Mouse (Mus musculus): ENCODE measurements at regions not wholly inside any gene's neighbourhood (a gene's known extent, or its start where the extent isn't known, plus 50 kb on each side); places are given as distances from the start of the nearest gene placed in this dataset.

DNA sequence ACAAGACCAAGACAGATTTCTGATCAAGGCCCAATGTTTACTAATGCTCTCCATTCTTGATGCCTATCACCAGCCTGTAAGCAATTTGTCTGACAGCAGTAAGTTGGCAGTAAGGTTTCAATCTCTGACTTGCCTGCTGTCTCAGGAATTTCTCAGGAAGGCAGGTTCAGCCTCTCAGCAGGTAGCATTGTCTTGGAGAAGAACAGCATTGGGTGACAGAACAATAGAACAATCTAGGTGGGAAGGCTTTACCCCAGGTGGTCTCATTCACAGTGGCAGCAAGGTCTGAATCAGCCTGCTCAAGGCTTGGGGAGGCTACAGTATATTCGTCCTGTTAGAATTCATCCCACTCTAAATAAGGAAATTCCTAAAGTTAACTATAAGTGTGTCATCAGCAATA, 81.2 kb upstream of the Chordc1 start:
- DNase-seq (ENCODE audit: extremely low spot score), result no peak

DNA sequence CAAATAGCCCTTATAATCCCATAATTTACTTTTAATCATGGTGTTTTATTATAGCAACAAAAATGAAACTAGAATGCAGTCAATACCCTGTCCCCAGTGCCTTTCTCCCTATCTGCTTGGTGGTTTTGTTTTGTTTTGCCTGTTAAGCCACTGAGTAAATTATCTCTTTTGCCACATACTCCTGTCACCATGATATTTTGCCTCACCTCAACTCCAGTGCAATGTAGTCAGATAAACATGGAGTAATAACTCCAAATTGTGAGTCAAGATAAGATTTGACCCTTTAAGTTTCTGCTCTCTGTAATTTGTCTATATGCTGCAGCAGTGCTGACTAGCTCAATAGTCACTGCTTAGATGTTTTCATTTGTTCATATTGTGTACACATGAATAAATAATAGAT, 65.3 kb upstream of the Chordc1 start:
- DNase-seq (ENCODE audit: extremely low spot score), result no peak

DNA sequence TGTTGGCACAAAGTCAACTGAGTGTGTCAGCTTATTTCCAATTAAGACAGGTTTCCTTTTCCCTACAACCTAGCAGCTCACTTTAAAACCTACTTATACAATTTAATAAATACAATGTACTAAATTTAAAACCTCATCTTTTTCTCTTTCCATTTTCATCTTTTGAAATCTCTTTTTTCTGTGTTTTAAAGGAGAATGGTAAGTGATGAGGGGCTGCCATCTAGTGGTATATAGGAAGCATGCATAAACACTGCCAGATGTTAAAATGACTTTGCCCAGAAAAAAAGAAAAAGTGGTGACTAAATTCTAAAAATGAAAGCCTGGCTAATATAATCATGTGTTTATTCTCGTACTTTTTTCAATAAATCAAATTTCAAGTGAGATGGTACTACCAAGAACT, 62.0 kb upstream of the Chordc1 start:
- DNase-seq (ENCODE audit: extremely low spot score), result peak; percentile 5

Measured in embryo, embryonic 9.5 days (tissue).